In genomic region chr1:134764831-134765458, GRCm38 (mm10) we compare ENCODE assay signal across 12 mouse cellular contexts.
DNase-seq lines count a peak whose midpoint lies in the region; ATAC-seq and TF ChIP-seq lines count a peak whose summit lies in the region.
"Had no signal": no experiment of that assay in that cellular context is flagged by ENCODE, and none has a peak within 500 bp of the region (broad histone marks: within the 10 kb centered on the region; RNA-seq: fewer than 3 reads in every experiment).

No protein-coding gene starts in this region.

- TF ChIP-seq POLR2A in lung, adult 2 months (IDR thresholded peaks at IDR 0.05; ENCODE audit: borderline replicate concordance, extremely low read depth, low read depth, low read length): no peak

- H3K9ac ChIP-seq in heart, embryonic 13.5 days: peak overlapping the region; percentile 47; the same call in 1 of the 2 replicates
- H3K9ac ChIP-seq in heart, embryonic 12.5 days: no peak overlapping the region
- H3K9ac ChIP-seq in lung, embryonic 14.5 days: no peak overlapping the region
- no peak overlapping the region for H3K9ac ChIP-seq in embryonic facial prominence, embryonic 15.5 days
- H3K9ac ChIP-seq in neural tube, embryonic 14.5 days (replicated peaks; ENCODE audit: low read depth, low read length): no peak overlapping the region

- H3K4me1 ChIP-seq in heart, embryonic 13.5 days: peaks cover 19% of the 10 kb centered on the region; the same call in 1 of the 2 replicates
- H3K4me1 ChIP-seq in heart, embryonic 12.5 days (replicated peaks): no peaks in the 10 kb centered on the region; the same call in 1 of the 2 replicates
- H3K4me1 ChIP-seq in lung, embryonic 14.5 days (ENCODE audit: insufficient read depth): peaks cover 14% of the 10 kb centered on the region
- no peaks in the 10 kb centered on the region; the same call in 1 of the 2 replicates for H3K4me1 ChIP-seq in lung, adult 2 months (ENCODE audit: control insufficient read depth, insufficient read depth, low read length)
- peaks cover 19% of the 10 kb centered on the region for H3K4me1 ChIP-seq in embryonic facial prominence, embryonic 15.5 days
- no peaks in the 10 kb centered on the region for H3K4me1 ChIP-seq in neural tube, embryonic 14.5 days (ENCODE audit: control insufficient read depth, insufficient read depth, low read length)

- no peak for TF ChIP-seq CTCF in lung, embryonic 14.5 days (IDR thresholded peaks at IDR 0.05; ENCODE audit: low read depth)
- no peak for TF ChIP-seq CTCF in lung, adult 2 months (IDR thresholded peaks at IDR 0.05; ENCODE audit: insufficient read depth, low read length)

- H3K27ac ChIP-seq in heart, embryonic 13.5 days (replicated peaks): peak overlapping the region; percentile 51
- H3K27ac ChIP-seq in heart, embryonic 12.5 days (ENCODE audit: poor library complexity, severe bottlenecking): no peak overlapping the region
- H3K27ac ChIP-seq in lung, embryonic 14.5 days (ENCODE audit: low read depth): peak overlapping the region; percentile 75
- peak overlapping the region; percentile 75 for H3K27ac ChIP-seq in embryonic facial prominence, embryonic 15.5 days (replicated peaks)
- peak overlapping the region; percentile 8; the same call in 1 of the 2 replicates for H3K27ac ChIP-seq in neural tube, embryonic 14.5 days (ENCODE audit: low read depth, low read length)

- H3K36me3 ChIP-seq in heart, embryonic 13.5 days: peaks cover 92% of the 10 kb centered on the region
- H3K36me3 ChIP-seq in heart, embryonic 12.5 days: peaks cover 68% of the 10 kb centered on the region
- H3K36me3 ChIP-seq in lung, embryonic 14.5 days (ENCODE audit: insufficient read depth): peaks cover 35% of the 10 kb centered on the region
- H3K36me3 ChIP-seq in embryonic facial prominence, embryonic 15.5 days: peaks cover 20% of the 10 kb centered on the region; the same call in 1 of the 2 replicates
- no peaks in the 10 kb centered on the region for H3K36me3 ChIP-seq in neural tube, embryonic 14.5 days (ENCODE audit: control insufficient read depth, insufficient read depth, low read length)

- 58% methylated on average over 7 of the region's 7 CpGs for WGBS in heart, embryonic 13.5 days
- WGBS in heart, embryonic 12.5 days: 46% methylated on average over 7 of the region's 7 CpGs
- 26% methylated on average over 7 of the region's 7 CpGs for WGBS in lung, embryonic 14.5 days
- WGBS in lung, adult 2 months: 71% methylated on average over 7 of the region's 7 CpGs
- 41% methylated on average over 7 of the region's 7 CpGs for WGBS in embryonic facial prominence, embryonic 15.5 days
- WGBS in neural tube, embryonic 14.5 days: 47% methylated on average over 7 of the region's 7 CpGs

- H3K4me3 ChIP-seq in heart, embryonic 13.5 days: no peak overlapping the region
- no peak overlapping the region for H3K4me3 ChIP-seq in heart, embryonic 12.5 days
- no peak overlapping the region for H3K4me3 ChIP-seq in lung, embryonic 14.5 days (ENCODE audit: low read depth, low read length)
- H3K4me3 ChIP-seq in lung, adult 2 months (replicated peaks; ENCODE audit: extremely low read depth, low read depth, low read length): no peak overlapping the region
- no peak overlapping the region for H3K4me3 ChIP-seq in embryonic facial prominence, embryonic 15.5 days (replicated peaks)
- H3K4me3 ChIP-seq in neural tube, embryonic 14.5 days (ENCODE audit: low read depth, low read length): no peak overlapping the region

- H3K27me3 ChIP-seq in heart, embryonic 13.5 days (replicated peaks): no peaks in the 10 kb centered on the region
- no peaks in the 10 kb centered on the region for H3K27me3 ChIP-seq in heart, embryonic 12.5 days (replicated peaks)
- no peaks in the 10 kb centered on the region for H3K27me3 ChIP-seq in lung, embryonic 14.5 days (ENCODE audit: insufficient read depth, low read length)
- no peaks in the 10 kb centered on the region for H3K27me3 ChIP-seq in embryonic facial prominence, embryonic 15.5 days
- H3K27me3 ChIP-seq in neural tube, embryonic 14.5 days (ENCODE audit: control insufficient read depth, insufficient read depth, low read length): no peaks in the 10 kb centered on the region

- no peak for ATAC-seq in heart, embryonic 13.5 days (ENCODE audit: extremely low read depth, insufficient number of reproducible peaks, low FRiP score, low TSS enrichment)
- no peak for ATAC-seq in heart, embryonic 12.5 days (ENCODE audit: insufficient number of reproducible peaks, low FRiP score)
- peak; percentile 52 for ATAC-seq in lung, embryonic 14.5 days (ENCODE audit: insufficient read depth)
- ATAC-seq in embryonic facial prominence, embryonic 15.5 days (ENCODE audit: insufficient number of reproducible peaks, low FRiP score, low TSS enrichment, low read depth): peak; percentile 66
- no peak for ATAC-seq in neural tube, embryonic 14.5 days (ENCODE audit: low read depth)

- no peaks in the 10 kb centered on the region for H3K9me3 ChIP-seq in heart, embryonic 13.5 days
- H3K9me3 ChIP-seq in heart, embryonic 12.5 days (replicated peaks): no peaks in the 10 kb centered on the region
- no peaks in the 10 kb centered on the region for H3K9me3 ChIP-seq in lung, embryonic 14.5 days (ENCODE audit: low read depth, low read length)
- no peaks in the 10 kb centered on the region for H3K9me3 ChIP-seq in embryonic facial prominence, embryonic 15.5 days (replicated peaks)
- H3K9me3 ChIP-seq in neural tube, embryonic 14.5 days (ENCODE audit: control insufficient read depth, low read length): no peaks in the 10 kb centered on the region

- DNase-seq in lung, embryonic 14.5 days: peak; percentile 72
- DNase-seq in lung, adult 2 months: no peak
- no peak for DNase-seq in thymus, postnatal 10 days (ENCODE audit: low spot score in 2 of 2)
- no peak for DNase-seq in cerebellum, adult 9-10 months
- DNase-seq: gastrocnemius, postnatal 36 days; layer of hippocampus, postnatal 36 days; right cerebral cortex, postnatal 25 days; thymus, postnatal 25 days had no signal

- H3K4me2 ChIP-seq in heart, embryonic 13.5 days: no peak overlapping the region
- H3K4me2 ChIP-seq in heart, embryonic 12.5 days: no peak overlapping the region
- no peak overlapping the region for H3K4me2 ChIP-seq in lung, embryonic 14.5 days
- H3K4me2 ChIP-seq in embryonic facial prominence, embryonic 15.5 days (replicated peaks): no peak overlapping the region
- H3K4me2 ChIP-seq in neural tube, embryonic 14.5 days (ENCODE audit: low read depth, low read length): no peak overlapping the region

Comparison
In these comparisons a context has a peak if more than half of its experiments do, and no peak if none do; other contexts are left out.
1. ATAC-seq: peak in lung, embryonic 14.5 days (single experiment) and embryonic facial prominence, embryonic 15.5 days (single experiment); none in heart, embryonic 13.5 days (single experiment), heart, embryonic 12.5 days (single experiment) and neural tube, embryonic 14.5 days (single experiment).